Mouse (Mus musculus) cerebellum, adult 2 months (tissue): ENCODE results near the gene Srr.

Experiments used
- CTCF ChIP-seq: fragments of 200-500 bp; IDR thresholded peaks from 2 replicates; pipeline ENCODE4 v1.5.1; 2011; ENCODE audit warnings: low read depth, mild to moderate bottlenecking, control low read depth, low read length, moderate library complexity, borderline replicate concordance; ENCODE audit not compliant: insufficient read depth
- POLR2A ChIP-seq: fragments of 200-500 bp; IDR thresholded peaks from 2 replicates; pipeline ENCODE4 v1.6.1; 2011; ENCODE audit warnings: low read length, control low read depth, borderline replicate concordance; ENCODE audit not compliant: insufficient read depth

GRCm38 (mm10) chr11:74896901-74897677 is 28.7 kb downstream of the Srr start, which contains the start of gene Sgsm2:
- TF ChIP-seq CTCF: no peak
- TF ChIP-seq POLR2A: 0 out of 2 replicates have a peak, but pooled peaks have one; percentile 5
